Mouse (Mus musculus): Measurements from ENCODE around the gene Fes. TPM values are rescaled to one million over a fixed set of nuclear protein-coding genes. Genes with fewer than 3 reads are reported as not detected.
"Not testable (repeated sequence)": the region's sequence is repeated elsewhere in the genome, so short reads cannot be mapped to it uniquely, and the experiment has no call there.

Fes gene
- total and polyA plus RNA-seq, 2 experiments from 2014 or later: 3.1 to 4.3 TPM

GRCm38 (mm10) chr7:80398654-80399444, 11.1 kb upstream of the Fes start:
- Histone ChIP-seq H3K4me3 (ENCODE audit: low read depth, low read length) (no peak overlapping the region), H3K27me3 (ENCODE audit: insufficient read depth, low read length) (no peaks in the 10 kb centered on the region), H3K9me3 (ENCODE audit: low read length) (no peaks in the 10 kb centered on the region), H3K4me1 (ENCODE audit: insufficient read depth, low read length) (peaks cover 15% of the 10 kb centered on the region), H3K4me2 (ENCODE audit: low read depth, low read length, poor library complexity, severe bottlenecking) (no peak overlapping the region), H3K9ac (replicated peaks; ENCODE audit: low read length, poor library complexity, severe bottlenecking) (no peak overlapping the region), H3K36me3 (ENCODE audit: insufficient read depth, low read length) (peaks cover 23% of the 10 kb centered on the region), H3K27ac (ENCODE audit: low read depth, low read length) (no peak overlapping the region)
- WGBS: 77% methylated on average over 9 of the region's 9 CpGs
- no peak for TF ChIP-seq CTCF (IDR thresholded peaks at IDR 0.05)
- DNase-seq (ENCODE audit: low spot score) (no peak), ATAC-seq (ENCODE audit: low FRiP score) (no peak)

- no peak overlapping the region for H3K27ac ChIP-seq (ENCODE audit: low read depth, low read length)
- no peaks in the 10 kb centered on the region for H3K9me3 ChIP-seq (ENCODE audit: low read length)
- no peak overlapping the region for H3K9ac ChIP-seq (replicated peaks; ENCODE audit: low read length, poor library complexity, severe bottlenecking)
- H3K27me3 ChIP-seq (ENCODE audit: insufficient read depth, low read length): no peaks in the 10 kb centered on the region
- DNase-seq (ENCODE audit: low spot score) (no peak), ATAC-seq (ENCODE audit: low FRiP score) (no peak)
- no peak overlapping the region for H3K4me3 ChIP-seq (ENCODE audit: low read depth, low read length)
- peaks cover 31% of the 10 kb centered on the region for H3K36me3 ChIP-seq (ENCODE audit: insufficient read depth, low read length)
- peaks cover 15% of the 10 kb centered on the region for H3K4me1 ChIP-seq (ENCODE audit: insufficient read depth, low read length)
- 89% methylated on average over 9 of the region's 9 CpGs for whole genome bisulfite sequencing
- TF ChIP-seq CTCF (IDR thresholded peaks at IDR 0.05): no peak
- H3K4me2 ChIP-seq (ENCODE audit: low read depth, low read length, poor library complexity, severe bottlenecking): no peak overlapping the region
These were observed 10.2 kb upstream of the Fes start for GRCm38 (mm10) chr7:80397986-80398385.

GRCm38 (mm10) chr7:80396427-80396826, 8.7 kb upstream of the Fes start:
- H3K9me3 ChIP-seq (ENCODE audit: low read length); H3K27me3 ChIP-seq (ENCODE audit: insufficient read depth, low read length); DNase-seq (ENCODE audit: low spot score); H3K9ac ChIP-seq (replicated peaks; ENCODE audit: low read length, poor library complexity, severe bottlenecking); ATAC-seq (ENCODE audit: low FRiP score); H3K27ac ChIP-seq (ENCODE audit: low read depth, low read length); H3K4me3 ChIP-seq (ENCODE audit: low read depth, low read length); H3K4me2 ChIP-seq (ENCODE audit: low read depth, low read length, poor library complexity, severe bottlenecking): not testable (repeated sequence)
- TF ChIP-seq CTCF (IDR thresholded peaks at IDR 0.05): peak; percentile 49
- Histone ChIP-seq H3K36me3 (ENCODE audit: insufficient read depth, low read length) (peaks cover 47% of the 10 kb centered on the region), H3K4me1 (ENCODE audit: insufficient read depth, low read length) (peaks cover 14% of the 10 kb centered on the region)
- 90% methylated on average over 4 of the region's 4 CpGs for WGBS

GRCm38 (mm10) chr7:80394600-80394999, 6.9 kb upstream of the Fes start:
- 92% methylated on average over 4 of the region's 4 CpGs for WGBS
- H3K9ac ChIP-seq (replicated peaks; ENCODE audit: low read length, poor library complexity, severe bottlenecking): no peak overlapping the region
- DNase-seq (ENCODE audit: low spot score): no peak
- H3K27ac ChIP-seq (ENCODE audit: low read depth, low read length): no peak overlapping the region
- no peak for ATAC-seq (ENCODE audit: low FRiP score)
- peaks cover 64% of the 10 kb centered on the region for H3K36me3 ChIP-seq (ENCODE audit: insufficient read depth, low read length)
- TF ChIP-seq CTCF (IDR thresholded peaks at IDR 0.05): no peak
- H3K4me3 ChIP-seq (ENCODE audit: low read depth, low read length): no peak overlapping the region
- H3K9me3 ChIP-seq (ENCODE audit: low read length): no peaks in the 10 kb centered on the region
- no peaks in the 10 kb centered on the region for H3K4me1 ChIP-seq (ENCODE audit: insufficient read depth, low read length)
- no peaks in the 10 kb centered on the region for H3K27me3 ChIP-seq (ENCODE audit: insufficient read depth, low read length)
- H3K4me2 ChIP-seq (ENCODE audit: low read depth, low read length, poor library complexity, severe bottlenecking): no peak overlapping the region

- ATAC-seq (ENCODE audit: low FRiP score) (no peak), DNase-seq (ENCODE audit: low spot score) (no peak)
- Histone ChIP-seq H3K36me3 (ENCODE audit: insufficient read depth, low read length) (peaks cover 56% of the 10 kb centered on the region), H3K4me2 (ENCODE audit: low read depth, low read length, poor library complexity, severe bottlenecking) (no peak overlapping the region), H3K27ac (ENCODE audit: low read depth, low read length) (no peak overlapping the region), H3K4me1 (ENCODE audit: insufficient read depth, low read length) (no peaks in the 10 kb centered on the region), H3K9me3 (ENCODE audit: low read length) (no peaks in the 10 kb centered on the region), H3K27me3 (ENCODE audit: insufficient read depth, low read length) (no peaks in the 10 kb centered on the region), H3K4me3 (ENCODE audit: low read depth, low read length) (no peak overlapping the region), H3K9ac (replicated peaks; ENCODE audit: low read length, poor library complexity, severe bottlenecking) (no peak overlapping the region)
- TF ChIP-seq CTCF (IDR thresholded peaks at IDR 0.05): no peak
- 96% methylated on average over 15 of the region's 15 CpGs for WGBS
These were observed 4.4 kb upstream of the Fes start for GRCm38 (mm10) chr7:80392119-80392518.

GRCm38 (mm10) chr7:80387033-80387632, 613 bp downstream of the Fes start:
- no peak for ATAC-seq (ENCODE audit: low FRiP score)
- H3K4me2 ChIP-seq (ENCODE audit: low read depth, low read length, poor library complexity, severe bottlenecking): peak overlapping the region; percentile 6; the same call in 1 of the 2 replicates
- no peak for DNase-seq (ENCODE audit: low spot score)
- H3K27me3 ChIP-seq (ENCODE audit: insufficient read depth, low read length): no peaks in the 10 kb centered on the region; the same call in 1 of the 2 replicates
- H3K36me3 ChIP-seq (ENCODE audit: insufficient read depth, low read length): peaks cover 26% of the 10 kb centered on the region
- H3K4me3 ChIP-seq (ENCODE audit: low read depth, low read length): 0 out of 2 replicates have a peak overlapping the region, but pooled peaks have one; percentile 8
- H3K27ac ChIP-seq (ENCODE audit: low read depth, low read length): no peak overlapping the region
- no peaks in the 10 kb centered on the region for H3K4me1 ChIP-seq (ENCODE audit: insufficient read depth, low read length)
- no peak overlapping the region for H3K9ac ChIP-seq (replicated peaks; ENCODE audit: low read length, poor library complexity, severe bottlenecking)
- WGBS: 37% methylated on average over 17 of the region's 17 CpGs
- no peaks in the 10 kb centered on the region for H3K9me3 ChIP-seq (ENCODE audit: low read length)
- no peak for TF ChIP-seq CTCF (IDR thresholded peaks at IDR 0.05)

All from midbrain, postnatal 0 days (tissue).